Comparison of ENCODE assay signal across 29 mouse cellular contexts in genomic region chrX:56787486-56787885, GRCm38 (mm10). TPM values are rescaled to one million over a fixed set of nuclear protein-coding genes. Genes with fewer than 3 reads are reported as not detected.
DNase-seq lines count a peak whose midpoint lies in the region; ATAC-seq and TF ChIP-seq lines count a peak whose summit lies in the region.
"Had no signal": no experiment of that assay in that cellular context is flagged by ENCODE, and none has a peak within 500 bp of the region (broad histone marks: within the 10 kb centered on the region; RNA-seq: fewer than 3 reads in every experiment).

No protein-coding gene starts in this region.

- H3K4me1 ChIP-seq in kidney, adult 2 months (ENCODE audit: control insufficient read depth, insufficient read depth, low read length) = no peaks in the 10 kb centered on the region; the same call in 1 of the 2 replicates
- H3K4me1 ChIP-seq in kidney, embryonic 14.5 days (ENCODE audit: control insufficient read depth, insufficient read depth, low read length) = no peaks in the 10 kb centered on the region
- H3K4me1 ChIP-seq in brown adipose tissue, adult 24 weeks (ENCODE audit: control insufficient read depth, insufficient read depth, insufficient read length, low read length) = peaks cover 6% of the 10 kb centered on the region; the same call in 1 of the 2 replicates
- no peaks in the 10 kb centered on the region for H3K4me1 ChIP-seq in forebrain, embryonic 11.5 days (replicated peaks; ENCODE audit: control insufficient read depth, insufficient read depth, low read length)
- H3K4me1 ChIP-seq: embryonic facial prominence, embryonic 10.5 days had no signal

- H3K4me3 ChIP-seq in kidney, adult 2 months (ENCODE audit: insufficient read depth, low read depth, low read length) = no peak overlapping the region
- H3K4me3 ChIP-seq in kidney, embryonic 14.5 days (ENCODE audit: low read length) = no peak overlapping the region
- H3K4me3 ChIP-seq in brown adipose tissue, adult 24 weeks (ENCODE audit: insufficient read depth, low read depth, low read length) = peak overlapping the region; percentile 48
- H3K4me3 ChIP-seq in forebrain, embryonic 11.5 days (ENCODE audit: low read depth, low read length) = no peak overlapping the region
- H3K4me3 ChIP-seq: embryonic facial prominence, embryonic 10.5 days; embryonic facial prominence, embryonic 13.5 days; erythroblast, embryonic 14.5 days; forebrain, embryonic 13.5 days had no signal

- DNase-seq in heart, adult 11 months = peak; percentile 89
- no peak for DNase-seq in heart, postnatal 10 days
- DNase-seq in kidney, adult 2 months = peak; percentile 60
- peak; percentile 11 for DNase-seq in Muller cell, postnatal 12 days (ENCODE audit: inconsistent ontology term)
- DNase-seq in forebrain, embryonic 11.5 days (ENCODE audit: low spot score) = no peak
- DNase-seq: adrenal gland, postnatal 14 days; cerebellum, adult 11-12 months; cerebellum, adult 8-10 months; cerebellum, postnatal 10 days; cerebellum, postnatal 36 days; embryo, embryonic 11 days; gastrocnemius, postnatal 25 days; heart, postnatal 36 days had no signal

- intact Hi-C loops in heart, postnatal 10 days (cut with DNase I) = no loop called here

- no peak overlapping the region for H3K27ac ChIP-seq in kidney, adult 2 months (ENCODE audit: insufficient read depth, low read depth, low read length)
- H3K27ac ChIP-seq in kidney, embryonic 14.5 days (ENCODE audit: low read depth, low read length) = no peak overlapping the region
- H3K27ac ChIP-seq in brown adipose tissue, adult 24 weeks (replicated peaks; ENCODE audit: low read depth, low read length) = peak overlapping the region; percentile 87
- no peak overlapping the region for H3K27ac ChIP-seq in forebrain, embryonic 11.5 days (ENCODE audit: low read depth, low read length)
- H3K27ac ChIP-seq: embryonic facial prominence, embryonic 10.5 days; embryonic facial prominence, embryonic 13.5 days; forebrain, embryonic 13.5 days; hindbrain, embryonic 14.5 days; hindbrain, postnatal 0 days had no signal

- H3K36me3 ChIP-seq in kidney, adult 2 months (ENCODE audit: control insufficient read depth, insufficient read depth, low read length) = no peaks in the 10 kb centered on the region
- H3K36me3 ChIP-seq in kidney, embryonic 14.5 days (ENCODE audit: control insufficient read depth, insufficient read depth, low read length) = no peaks in the 10 kb centered on the region
- H3K36me3 ChIP-seq in forebrain, embryonic 11.5 days (ENCODE audit: control insufficient read depth, insufficient read depth, low read length) = no peaks in the 10 kb centered on the region
- H3K36me3 ChIP-seq: embryonic facial prominence, embryonic 13.5 days had no signal

- no peaks in the 10 kb centered on the region for H3K27me3 ChIP-seq in kidney, adult 2 months (replicated peaks; ENCODE audit: control insufficient read depth, insufficient read depth, low read length)
- H3K27me3 ChIP-seq in kidney, embryonic 14.5 days (ENCODE audit: control insufficient read depth, insufficient read depth, low read length) = no peaks in the 10 kb centered on the region
- no peaks in the 10 kb centered on the region for H3K27me3 ChIP-seq in forebrain, embryonic 11.5 days (ENCODE audit: control insufficient read depth, insufficient read depth, low read length)
- H3K27me3 ChIP-seq: embryonic facial prominence, embryonic 13.5 days; forebrain, embryonic 13.5 days had no signal

- no peak for TF ChIP-seq POLR2A in kidney, adult 2 months (IDR thresholded peaks at IDR 0.05; ENCODE audit: low read depth, low read length)

- WGBS in kidney, adult 2 months = 38% methylated on average over 3 of the region's 3 CpGs
- WGBS in kidney, embryonic 14.5 days = 83% methylated on average over 3 of the region's 3 CpGs
- 85% methylated on average over 3 of the region's 3 CpGs for WGBS in forebrain, embryonic 11.5 days

- no peak overlapping the region for H3K9ac ChIP-seq in kidney, embryonic 14.5 days (ENCODE audit: low read depth, low read length)
- H3K9ac ChIP-seq in forebrain, embryonic 11.5 days (ENCODE audit: low read length) = no peak overlapping the region
- H3K9ac ChIP-seq: embryonic facial prominence, embryonic 13.5 days; forebrain, embryonic 13.5 days; hindbrain, embryonic 14.5 days had no signal

- H3K9me3 ChIP-seq in kidney, embryonic 14.5 days (ENCODE audit: control insufficient read depth, low read length) = no peaks in the 10 kb centered on the region
- H3K9me3 ChIP-seq in forebrain, embryonic 11.5 days (ENCODE audit: control insufficient read depth, low read length) = no peaks in the 10 kb centered on the region
- H3K9me3 ChIP-seq: embryonic facial prominence, embryonic 10.5 days; embryonic facial prominence, embryonic 13.5 days; forebrain, embryonic 13.5 days had no signal

- ATAC-seq in kidney, embryonic 14.5 days (ENCODE audit: low FRiP score, low TSS enrichment) = no peak
- no peak for ATAC-seq in forebrain, embryonic 11.5 days (replicated peaks; ENCODE audit: low FRiP score)
- ATAC-seq: activated CD4-positive, CD25-positive, alpha-beta regulatory T cell, adult 4 months; CD4-positive, CD25-positive, alpha-beta regulatory T cell, adult 4 months; forebrain, embryonic 13.5 days; forebrain, embryonic 16.5 days; hindbrain, postnatal 0 days; inflammation-experienced regulatory T-cells, adult 6 months; intestine, embryonic 16.5 days had no signal

- TF ChIP-seq CTCF in kidney, adult 2 months (conservative IDR thresholded peaks at IDR 0.05; ENCODE audit: insufficient read depth, insufficient read length, low read depth, low read length) = no peak

- no peak overlapping the region for H3K4me2 ChIP-seq in kidney, embryonic 14.5 days (replicated peaks; ENCODE audit: low read depth, low read length)
- H3K4me2 ChIP-seq in forebrain, embryonic 11.5 days (ENCODE audit: low read depth, low read length, severe bottlenecking) = no peak overlapping the region
- H3K4me2 ChIP-seq: embryonic facial prominence, embryonic 13.5 days; forebrain, embryonic 13.5 days; heart, embryonic 11.5 days; hindbrain, embryonic 14.5 days had no signal

RNA-seq across cellular contexts. Expression of gene Map7d3, which starts 34.6 kb away (rescaled TPM):
- total RNA-seq in heart, postnatal 10 days (2021) = 1 to 10 TPM; 1.7 to 2.1 TPM
- 0.02 and 0.10 TPM in 2 replicates for polyA plus RNA-seq in kidney, adult 2 months (2012; rRNA removed)
- 1.7 and 1.9 TPM in 2 replicates for polyA plus RNA-seq in kidney, embryonic 14.5 days (2014; fragmentation: Nextera tagmentation; extraction: Ambion mirVana)
- 1.4 and 2.1 TPM in 2 replicates for polyA plus RNA-seq in brown adipose tissue, adult 24 weeks (2012; ENCODE audit: insufficient read depth, insufficient read length, missing spikeins)
- polyA plus RNA-seq in forebrain, embryonic 11.5 days (2014; fragmentation: Nextera tagmentation; extraction: Ambion mirVana) = 2.1 and 2.3 TPM in 2 replicates
- total RNA-seq: hindbrain, postnatal 0 days; MEL had no signal
- polyA plus RNA-seq: cortical plate, adult 2 months; erythroblast, embryonic 14.5 days had no signal

RNA-seq across cellular contexts. Expression of gene Fhl1, which starts 55.9 kb away (rescaled TPM):
- total RNA-seq in heart, postnatal 10 days (2021) = 100 to 1,000 TPM; 137 to 186 TPM
- 155 and 165 TPM in 2 replicates for polyA plus RNA-seq in kidney, adult 2 months (2012; rRNA removed)
- 47.4 and 60.3 TPM in 2 replicates for polyA plus RNA-seq in kidney, embryonic 14.5 days (2014; fragmentation: Nextera tagmentation; extraction: Ambion mirVana)
- 160 and 164 TPM in 2 replicates for polyA plus RNA-seq in brown adipose tissue, adult 24 weeks (2012; ENCODE audit: insufficient read depth, insufficient read length, missing spikeins)
- polyA plus RNA-seq in forebrain, embryonic 11.5 days (2014; fragmentation: Nextera tagmentation; extraction: Ambion mirVana) = 80.1 and 87.3 TPM in 2 replicates
- total RNA-seq: MEL had no signal
- polyA plus RNA-seq: activated CD4-positive, CD25-positive, alpha-beta regulatory T cell, adult 4 months; CD4-positive, CD25-positive, alpha-beta regulatory T cell, adult 4 months; inflammation-experienced regulatory T-cells, adult 6 months had no signal

Comparison
In these comparisons a context has a peak if more than half of its experiments do, and no peak if none do; other contexts are left out.
1. DNase-seq: peak in heart, adult 11 months (single experiment), kidney, adult 2 months (single experiment) and Muller cell, postnatal 12 days (single experiment); none in heart, postnatal 10 days (0 of 2) and forebrain, embryonic 11.5 days (single experiment).